Mouse (Mus musculus): Measurements from ENCODE around the gene Tekt2.

GRCm38 (mm10) chr4:126278565-126278915 lies 46.9 kb downstream of the Tekt2 start:
- TF ChIP-seq POLR2A (IDR thresholded peaks at IDR 0.05; ENCODE audit: insufficient read depth, low read depth, low read length): no peak
- no peak for TF ChIP-seq CTCF (IDR thresholded peaks at IDR 0.05; ENCODE audit: insufficient read depth, low read depth, low read length)
